Mouse (Mus musculus): Measurements from ENCODE around the gene Tbce.
"Not testable (repeated sequence)": the region's sequence is repeated elsewhere in the genome, so short reads cannot be mapped to it uniquely, and the experiment has no call there.

Tbce gene

DNA sequence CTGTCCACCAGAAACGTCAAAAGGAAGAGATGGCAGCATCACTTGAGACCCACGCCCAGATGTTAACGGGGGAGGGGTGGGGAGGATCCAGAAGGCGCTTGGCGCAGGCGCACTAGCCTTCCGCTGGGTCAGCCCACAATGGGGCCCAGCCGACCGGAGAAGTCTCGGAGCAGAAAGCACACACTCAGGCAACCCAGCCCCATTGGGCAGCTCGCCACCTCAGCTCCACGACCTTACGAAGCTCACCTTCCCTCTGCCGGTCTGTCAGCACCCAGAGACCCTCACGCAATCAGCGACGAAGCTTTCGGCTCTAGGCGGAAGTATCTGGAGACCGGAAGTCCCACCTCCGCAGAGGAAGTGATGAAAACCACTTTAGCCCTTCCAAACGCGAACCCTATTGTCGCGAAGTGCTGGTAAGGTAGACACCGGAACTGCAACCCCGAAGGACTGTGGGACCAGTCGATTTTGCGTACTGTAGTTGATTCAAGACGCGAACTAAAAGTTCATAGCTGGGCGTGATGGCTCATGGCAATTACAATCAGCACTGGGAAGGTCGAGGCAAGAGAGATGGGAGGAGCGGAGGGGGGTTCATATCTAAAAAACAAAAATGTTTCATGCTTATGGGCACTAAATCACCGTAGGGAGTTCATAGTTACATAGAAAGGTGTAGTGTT lies at the start of gene Tbce:
Tbce (minus strand) TSS at position 347 of the 674 bp plus-strand sequence.
- peak; percentile 86 for DNase-seq (ENCODE audit: low read depth)

DNA sequence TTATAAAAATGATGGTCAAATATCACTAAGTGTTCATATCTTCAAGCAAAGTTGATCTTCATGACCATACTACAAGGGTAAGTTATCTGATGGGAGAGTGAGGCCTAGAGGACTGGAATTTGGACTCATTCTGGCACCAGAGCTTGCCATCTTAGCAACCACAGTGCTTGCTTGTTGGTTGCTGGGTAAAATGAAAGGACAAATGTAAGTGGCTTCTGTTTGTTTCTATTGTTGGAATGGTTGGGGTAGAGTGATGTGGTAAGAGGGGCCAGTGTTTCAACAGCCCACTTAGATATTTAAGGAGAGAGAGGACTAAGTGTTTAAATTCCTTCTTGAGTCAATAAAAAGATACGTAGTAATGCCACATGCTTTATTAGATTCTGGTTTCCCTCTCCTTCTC lies 49.2 kb upstream of the Tbce start:
- DNase-seq (ENCODE audit: low read depth), result no peak

DNA sequence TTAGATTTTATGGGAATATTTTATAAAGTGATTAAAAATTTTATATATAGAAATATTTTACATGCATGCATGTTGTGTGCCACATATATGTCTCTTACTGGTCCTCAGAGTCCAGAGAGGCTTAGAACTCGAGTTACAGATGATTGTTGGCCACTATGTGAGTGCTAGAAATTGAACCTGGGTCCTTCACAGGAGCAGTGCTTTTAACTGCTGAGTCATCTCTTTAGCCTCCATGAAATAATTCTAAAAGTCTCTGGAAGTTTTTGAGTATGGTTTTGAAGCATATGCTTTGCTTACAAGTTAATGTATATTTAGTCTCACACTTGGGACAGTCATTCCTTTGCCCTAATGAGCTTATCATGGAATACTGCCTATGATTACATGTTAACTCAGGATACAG lies 35.9 kb upstream of the Tbce start:
- no peak for DNase-seq (ENCODE audit: low read depth)

DNA sequence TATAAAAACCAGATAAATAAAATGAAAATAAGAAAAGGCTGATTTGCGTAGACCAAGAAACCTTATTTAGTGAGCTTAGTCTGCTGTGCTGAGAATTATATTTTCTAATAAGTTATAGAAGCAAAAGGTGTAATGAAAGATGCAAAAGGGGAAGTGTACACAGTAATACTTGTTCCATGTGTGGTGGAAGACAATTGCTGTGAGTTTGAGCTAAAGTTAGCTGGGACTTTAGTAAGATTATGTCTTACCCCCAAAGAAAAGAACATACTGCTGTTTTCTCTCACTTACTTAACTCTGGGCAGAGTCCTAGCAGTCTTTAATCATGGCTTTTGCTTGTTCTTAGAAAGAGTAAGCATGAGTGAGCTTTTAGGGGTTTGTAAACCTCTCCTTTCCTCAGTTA lies 34.9 kb upstream of the Tbce start:
- DNase-seq (ENCODE audit: low read depth), result no peak

DNA sequence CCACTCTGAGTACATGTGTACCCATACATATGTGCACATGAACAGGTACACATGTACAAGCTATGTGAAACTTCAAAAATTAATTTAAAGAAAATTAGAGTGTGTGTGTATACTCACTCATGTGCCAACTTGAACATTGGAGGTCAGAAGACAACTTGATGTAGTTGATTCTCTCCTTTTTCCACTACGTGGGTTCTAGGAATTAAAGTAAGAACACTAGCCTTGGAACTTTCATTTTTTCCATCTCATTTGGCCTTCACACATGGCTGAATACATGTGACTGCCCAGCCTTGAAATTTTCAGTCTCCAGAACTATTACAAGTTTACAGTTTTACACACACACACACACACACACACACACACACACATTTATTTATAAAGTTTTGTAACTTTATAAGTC lies 29.9 kb upstream of the Tbce start:
- DNase-seq (ENCODE audit: low read depth), result no peak

DNA sequence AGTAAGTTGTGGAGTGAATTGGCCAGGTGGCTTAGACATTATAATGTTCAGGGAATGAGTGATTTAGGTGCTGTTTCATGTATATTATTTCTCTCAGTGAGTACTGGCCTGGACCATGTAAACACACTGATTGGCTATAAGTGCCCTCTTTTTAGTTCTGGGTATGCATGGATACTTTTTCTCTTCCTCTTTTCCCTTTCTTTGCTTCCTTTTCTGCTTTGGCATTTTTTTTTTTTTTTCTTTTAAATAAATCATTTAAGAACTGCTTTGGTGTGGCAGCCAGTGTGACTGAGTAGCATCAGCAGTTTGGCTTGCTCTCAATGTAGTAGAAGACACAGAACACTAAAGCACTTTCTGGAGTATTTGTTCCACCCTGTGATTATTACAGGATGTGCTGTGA lies 28.6 kb upstream of the Tbce start:
- DNase-seq (ENCODE audit: low read depth), result no peak

DNA sequence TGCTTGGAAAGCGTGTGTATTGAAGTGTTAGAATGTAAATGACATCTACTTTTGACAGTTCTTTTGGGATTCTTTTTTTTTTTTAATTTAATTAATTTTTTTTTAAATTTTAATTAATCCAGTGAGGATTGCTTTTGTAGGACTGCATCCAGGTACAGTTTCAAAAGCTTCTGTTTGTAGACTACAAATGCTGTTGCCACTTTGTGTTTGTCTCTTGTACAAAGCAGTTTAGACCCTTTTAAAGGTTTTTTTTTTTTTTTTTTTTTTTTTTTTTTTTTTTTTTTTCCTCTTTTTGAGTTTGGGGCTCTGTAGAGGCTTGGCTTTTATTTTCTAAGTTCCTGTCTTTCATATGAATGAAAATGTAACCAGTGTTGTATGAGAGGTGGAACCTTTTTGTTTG lies 26.3 kb upstream of the Tbce start:
- no peak for DNase-seq (ENCODE audit: low read depth)

DNA sequence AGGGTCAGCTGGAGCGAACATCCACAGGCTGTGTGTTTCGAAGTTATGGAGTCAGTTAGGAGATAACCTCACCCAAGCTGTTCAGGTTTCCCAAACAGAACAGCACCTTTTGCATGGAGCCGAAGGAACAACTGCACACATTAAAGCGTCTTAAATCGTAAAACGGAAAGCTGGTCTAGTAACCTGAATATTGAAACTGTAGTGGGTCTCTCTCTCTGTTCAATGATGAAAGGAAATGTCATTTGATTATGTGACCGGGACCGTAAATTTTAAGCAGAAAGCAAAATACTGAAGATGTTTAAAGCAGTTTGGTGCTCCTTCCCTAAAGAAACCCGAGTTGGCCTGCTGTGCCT lies 25.6 kb upstream of the Tbce start:
- no peak for DNase-seq (ENCODE audit: low read depth)

DNA sequence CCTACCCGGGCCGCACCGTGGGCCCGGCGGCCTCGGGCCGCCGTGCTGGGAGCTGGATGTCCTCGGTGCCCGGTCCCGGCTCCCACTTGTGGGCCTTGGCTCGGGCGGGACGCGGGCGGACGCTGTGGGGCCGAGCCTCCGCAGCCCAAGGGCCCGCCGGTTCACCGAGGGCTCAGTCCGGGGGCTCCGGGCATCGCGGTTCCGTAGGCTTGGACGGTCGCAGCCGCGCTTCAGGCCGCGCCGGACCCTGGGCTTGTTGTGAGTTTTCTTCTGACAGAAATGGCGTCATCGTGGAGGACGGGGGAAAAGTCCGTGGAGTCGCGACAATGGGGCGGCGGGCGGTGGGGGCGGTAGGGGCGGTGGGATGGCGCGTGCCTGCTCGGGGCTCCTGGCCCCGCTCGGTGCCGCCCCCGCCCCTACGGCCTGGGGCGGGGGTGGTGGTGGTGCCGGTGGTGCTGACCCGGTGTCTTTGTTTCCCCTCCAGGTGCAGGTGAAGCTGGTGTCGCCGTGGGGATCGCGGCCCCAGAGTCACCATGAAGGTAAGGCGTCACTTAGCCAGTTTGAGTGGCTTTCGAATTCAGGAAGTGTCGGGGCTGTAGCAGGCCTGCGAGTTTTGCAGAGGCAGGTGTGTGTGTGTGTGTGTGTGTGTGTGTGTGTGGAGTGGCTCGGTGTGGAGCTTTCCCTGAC lies 25.0 kb upstream of the Tbce start:
- DNase-seq (ENCODE audit: low read depth), result no peak

DNA sequence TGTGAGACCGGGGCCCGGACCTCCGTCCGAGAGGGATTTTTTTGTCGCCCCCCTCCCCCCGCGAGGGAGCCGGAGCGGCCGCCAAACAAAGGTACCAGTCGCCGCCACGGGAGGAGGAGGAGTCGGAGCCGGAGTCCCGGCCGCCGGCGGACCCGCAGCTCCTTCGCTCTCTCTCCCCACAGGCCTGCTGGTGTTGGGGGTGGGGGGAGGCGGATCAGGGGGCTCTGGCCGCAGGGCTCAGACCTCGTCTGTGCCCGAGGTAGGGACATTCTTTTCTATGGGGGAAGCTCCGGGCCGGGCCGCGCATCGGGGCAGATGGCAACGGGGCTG lies 24.5 kb upstream of the Tbce start:
- no peak for DNase-seq (ENCODE audit: low read depth)

DNA sequence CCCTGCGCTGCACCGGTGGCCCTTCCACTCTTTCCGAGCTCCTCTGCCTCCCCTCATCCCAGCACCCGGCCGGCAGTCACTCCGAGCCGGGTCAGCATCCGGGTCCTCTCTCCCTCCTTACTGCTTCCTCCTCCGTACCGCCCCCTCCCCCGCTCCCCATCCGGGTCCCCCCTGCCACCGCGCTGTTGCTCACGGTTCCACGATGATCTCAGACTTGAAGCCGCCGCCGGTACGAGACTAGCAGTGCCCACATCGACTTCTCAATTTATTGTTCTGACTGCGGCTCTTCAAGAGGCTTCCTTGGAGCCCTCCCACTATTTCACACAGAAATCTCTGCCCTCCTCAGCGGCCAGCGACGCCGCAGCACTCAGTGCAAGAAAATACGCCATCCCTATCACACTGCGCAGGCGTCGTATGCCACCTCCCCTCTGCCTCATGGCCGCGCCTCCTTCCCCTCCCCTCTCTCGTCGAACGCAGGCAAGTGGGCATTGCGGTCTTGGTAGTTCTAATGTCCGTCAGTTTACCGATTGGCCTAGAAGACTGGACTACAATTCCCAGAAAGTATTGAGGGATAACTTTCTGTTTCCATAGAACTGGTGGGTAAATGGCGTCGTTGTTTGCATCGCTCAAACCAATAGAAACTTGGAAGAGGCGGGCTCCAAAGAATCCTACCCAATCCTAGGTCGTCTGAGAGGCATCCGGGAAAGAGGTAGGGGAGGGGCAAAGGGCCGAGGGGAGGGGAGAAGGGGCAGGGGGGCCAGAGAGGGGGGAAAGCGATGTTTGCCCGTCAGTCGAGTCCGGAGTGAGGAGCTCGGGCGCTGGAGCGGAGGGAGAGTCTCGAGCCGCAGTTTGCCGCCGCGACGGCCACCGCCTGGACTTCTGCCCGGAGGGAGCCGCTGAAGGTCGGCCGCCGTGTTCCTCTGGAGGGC lies 23.8 kb upstream of the Tbce start, which contains the start of the genes Arid4b and Ggps1:
Arid4b (plus strand) TSS at position 220 of the 929 bp plus-strand sequence.
Ggps1 (minus strand) TSS at position 476 of the 929 bp plus-strand sequence.
- peak; percentile 99 for DNase-seq (ENCODE audit: low read depth)

DNA sequence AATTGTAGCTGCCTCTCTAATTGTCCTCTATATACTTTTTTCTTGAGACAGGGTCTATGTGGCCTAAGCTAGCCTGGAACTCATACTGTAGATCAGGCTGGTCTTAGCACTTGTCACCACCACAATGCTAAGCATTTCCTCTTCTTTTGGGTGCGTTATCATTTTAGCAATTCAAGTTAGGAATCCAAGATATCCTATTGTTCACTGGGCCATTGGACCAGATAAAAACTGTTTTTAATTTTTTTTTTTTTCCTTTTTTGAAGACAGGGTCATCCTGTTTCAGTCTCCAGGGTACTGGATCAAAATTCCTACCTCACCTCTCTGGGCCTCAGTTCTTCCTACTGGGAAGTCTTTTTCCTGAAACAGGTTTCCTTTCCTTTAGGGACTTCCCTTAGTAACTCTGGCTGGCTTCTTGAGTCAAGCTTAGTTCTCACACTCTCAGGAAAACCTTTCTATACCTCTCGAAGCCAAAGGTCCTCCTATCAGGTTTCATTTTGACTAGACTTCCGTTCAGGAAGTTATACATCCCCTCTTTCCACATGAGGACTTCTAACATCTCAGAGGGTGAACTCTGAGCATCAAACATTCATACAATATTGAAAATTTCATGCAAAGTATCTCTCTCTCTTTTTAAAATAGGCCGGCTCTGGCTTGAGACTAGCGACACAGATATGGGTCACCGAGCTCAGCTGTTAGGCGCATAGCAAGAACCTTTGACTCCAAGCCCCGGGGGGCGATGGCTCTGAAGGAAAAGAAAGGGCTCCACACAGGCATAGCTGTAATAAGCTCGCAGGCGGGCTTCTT lies 23.0 kb upstream of the Tbce start:
- DNase-seq (ENCODE audit: low read depth), result no peak

DNA sequence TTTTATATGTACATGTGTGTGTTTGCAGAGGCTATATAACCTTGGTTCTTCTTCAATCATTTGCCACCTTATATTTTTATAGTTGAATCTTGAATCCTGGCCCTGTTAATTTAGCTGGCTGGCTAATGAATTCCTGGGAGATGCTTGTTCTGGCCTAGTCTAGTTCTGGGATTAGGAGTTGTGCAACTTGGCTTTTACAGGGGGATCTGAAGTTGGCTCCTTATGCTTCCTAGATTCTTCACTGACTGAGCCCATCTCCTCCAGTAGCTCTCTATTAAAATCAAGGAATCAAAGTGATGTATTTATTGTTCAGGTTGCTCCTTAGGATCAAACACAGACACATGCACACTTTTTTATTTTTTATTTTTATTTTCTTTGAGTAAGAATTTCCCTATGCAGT lies 20.1 kb upstream of the Tbce start:
- DNase-seq (ENCODE audit: low read depth), result no peak

DNA sequence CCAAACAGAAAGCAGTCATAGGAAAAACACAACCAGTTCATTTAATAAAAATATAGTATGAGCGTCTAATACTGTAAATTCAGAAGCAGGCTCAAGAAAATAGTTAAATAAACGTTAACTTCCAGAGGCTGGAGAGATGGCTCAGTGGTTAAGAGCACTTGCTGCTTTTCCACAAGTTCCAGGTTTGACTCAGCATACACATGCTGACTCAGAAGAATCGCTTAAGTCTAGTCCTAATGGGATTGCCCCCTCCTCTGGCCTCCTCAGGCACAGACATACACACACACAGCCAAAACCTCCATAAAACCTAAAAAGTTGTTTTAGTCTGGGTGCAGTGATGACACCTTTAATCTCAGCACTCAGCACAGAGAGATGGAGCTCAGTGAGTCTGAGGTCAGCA lies 17.4 kb upstream of the Tbce start:
- no peak for DNase-seq (ENCODE audit: low read depth)

DNA sequence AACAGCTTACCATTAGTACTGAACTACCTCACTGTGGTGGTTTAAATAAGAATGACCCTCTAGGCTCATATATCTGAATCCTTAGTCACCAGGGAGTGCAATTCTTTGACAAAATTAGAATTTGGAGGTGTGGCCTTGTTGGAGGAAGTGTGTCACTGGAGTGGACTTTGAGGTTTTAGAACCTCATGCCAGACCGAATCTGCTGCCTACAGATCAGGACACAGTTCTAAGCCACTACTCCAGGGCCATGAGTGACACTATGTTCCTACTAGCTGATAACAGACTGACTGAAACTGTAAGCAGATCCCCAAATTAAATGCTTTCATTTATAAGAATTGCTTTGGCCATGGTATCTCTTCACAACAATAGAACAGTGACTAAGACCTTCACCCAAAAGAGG lies 10.4 kb upstream of the Tbce start:
- no peak for DNase-seq (ENCODE audit: low read depth)

DNA sequence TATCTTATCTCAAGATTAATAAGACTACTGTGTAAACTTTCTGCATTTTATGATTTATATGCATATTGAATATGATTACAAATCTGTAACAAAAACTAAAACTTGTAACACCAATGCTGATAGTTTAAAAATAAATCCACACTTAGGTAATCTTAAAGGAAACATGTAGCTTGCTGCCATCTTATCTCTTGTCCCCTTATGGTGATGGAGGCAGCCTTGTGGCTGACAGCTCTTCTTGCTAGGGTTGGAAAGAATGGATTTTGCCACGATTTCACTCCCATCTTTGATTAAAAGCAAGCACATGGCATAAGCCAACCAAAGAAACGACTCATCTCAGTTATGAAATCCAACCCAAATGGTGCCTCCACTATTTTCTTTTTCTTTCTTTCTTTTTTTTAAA lies 5.1 kb upstream of the Tbce start:
- no peak for DNase-seq (ENCODE audit: low read depth)

DNA sequence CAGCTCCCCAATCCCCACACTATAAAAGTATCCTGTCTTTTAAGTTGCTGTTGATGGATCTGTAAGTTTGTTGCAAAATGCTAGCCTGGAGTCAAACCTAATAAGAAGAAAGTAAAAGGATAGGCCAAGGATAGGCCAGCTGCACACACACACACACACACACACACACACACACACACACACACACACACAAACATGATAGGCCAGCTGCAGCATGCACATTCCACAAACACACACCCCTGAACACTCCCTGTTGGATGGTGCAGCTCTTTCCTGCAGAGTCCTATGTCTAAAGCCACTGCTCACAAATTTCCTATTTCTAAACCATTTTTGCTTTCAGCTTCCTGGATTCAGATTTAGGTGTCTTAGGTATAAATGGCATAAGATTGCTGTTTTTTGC lies 4.4 kb upstream of the Tbce start:
- no peak for DNase-seq (ENCODE audit: low read depth)

DNA sequence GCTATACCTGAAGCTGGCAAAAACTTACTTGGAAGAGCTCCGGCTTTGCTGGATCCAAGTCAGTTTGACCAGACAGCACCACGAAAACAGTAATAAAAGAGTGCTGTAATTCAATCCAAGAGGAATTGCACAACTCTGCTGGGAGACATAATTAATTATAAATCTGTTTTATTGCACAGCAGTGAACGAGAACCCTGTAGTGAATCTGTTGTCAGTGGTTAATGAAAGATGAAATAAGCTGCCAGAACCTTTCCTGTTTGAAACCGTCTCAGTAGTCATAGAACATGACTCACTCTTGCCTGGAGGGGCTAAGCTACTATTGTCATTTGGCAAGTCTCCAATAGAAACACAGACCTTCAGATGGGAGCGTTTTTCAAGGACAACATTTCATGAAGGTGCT lies 748 bp upstream of the Tbce start:
- no peak for DNase-seq (ENCODE audit: low read depth)

DNA sequence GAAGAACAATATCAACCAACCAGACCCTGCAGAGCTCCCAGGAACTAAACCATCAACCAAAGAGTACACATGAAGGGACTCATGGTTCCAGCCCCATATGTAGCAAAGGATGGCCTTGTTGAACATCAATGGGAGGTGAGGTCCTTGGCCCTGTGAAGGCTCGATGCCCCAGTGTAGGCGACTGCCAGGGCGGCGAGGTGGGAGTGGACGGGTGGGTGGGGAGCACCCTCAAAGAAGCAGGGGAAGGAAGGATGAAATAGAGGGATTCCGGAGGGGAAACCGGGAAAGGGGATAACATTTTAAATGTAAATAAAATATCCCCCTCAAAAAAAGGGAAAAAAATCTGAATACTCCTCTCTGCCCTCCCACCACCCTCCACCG lies 537 bp downstream of the Tbce start:
- DNase-seq (ENCODE audit: low read depth), result no peak

DNA sequence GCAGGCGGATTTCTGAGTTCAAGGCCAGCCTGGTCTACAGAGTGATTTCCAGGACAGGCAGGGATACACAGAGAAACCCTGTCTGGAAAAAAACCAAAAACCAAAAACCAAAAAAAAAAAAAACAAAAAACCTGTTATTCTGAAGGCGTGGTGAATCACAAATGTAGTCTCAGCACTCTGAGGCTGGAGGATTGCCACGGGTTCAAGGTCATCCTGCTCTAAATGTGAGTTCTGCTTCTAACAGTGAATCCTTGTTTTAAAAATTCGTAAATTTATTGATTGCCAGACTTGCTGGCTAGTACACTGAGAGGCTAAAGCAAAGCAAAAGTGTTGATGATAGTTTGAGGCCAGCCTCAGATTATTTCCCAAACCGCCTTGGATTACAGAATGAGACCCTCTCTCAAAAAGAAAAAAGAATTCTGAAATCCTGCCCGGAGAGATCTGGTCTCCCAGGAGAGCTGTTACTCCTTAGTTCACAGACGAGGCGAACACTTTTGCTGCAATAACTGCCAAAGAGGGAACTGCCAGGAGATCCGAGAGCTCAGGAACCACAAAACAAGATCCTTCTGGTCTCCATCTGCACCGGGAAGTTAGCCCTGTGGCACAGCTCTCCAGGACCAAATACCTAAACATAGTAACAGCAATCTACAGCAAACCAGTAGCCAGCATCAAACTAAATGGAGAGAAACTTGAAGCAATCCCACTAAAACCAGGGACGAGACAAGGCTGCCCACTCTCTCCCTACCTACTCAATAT lies 3.4 kb downstream of the Tbce start:
- no peak for DNase-seq (ENCODE audit: low read depth)

DNA sequence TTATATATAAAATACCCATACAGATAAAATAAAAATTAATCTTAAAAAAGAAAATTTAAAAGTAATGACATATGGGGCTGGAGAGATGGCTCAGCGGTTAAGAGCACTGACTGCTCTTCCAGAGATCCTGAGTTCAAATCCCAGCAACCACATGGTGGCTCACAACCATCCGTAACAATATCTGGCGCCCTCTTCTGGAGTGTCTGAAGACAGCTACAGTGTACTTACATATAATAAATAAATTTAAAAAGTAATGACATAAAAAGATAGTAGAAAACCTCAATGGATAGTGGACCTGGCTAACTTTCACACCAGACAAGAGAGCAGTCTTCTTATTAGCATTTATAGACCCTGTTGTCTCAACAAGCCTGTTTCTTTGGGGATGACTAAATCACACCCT lies 4.1 kb downstream of the Tbce start:
- DNase-seq (ENCODE audit: low read depth), result not testable (repeated sequence)

DNA sequence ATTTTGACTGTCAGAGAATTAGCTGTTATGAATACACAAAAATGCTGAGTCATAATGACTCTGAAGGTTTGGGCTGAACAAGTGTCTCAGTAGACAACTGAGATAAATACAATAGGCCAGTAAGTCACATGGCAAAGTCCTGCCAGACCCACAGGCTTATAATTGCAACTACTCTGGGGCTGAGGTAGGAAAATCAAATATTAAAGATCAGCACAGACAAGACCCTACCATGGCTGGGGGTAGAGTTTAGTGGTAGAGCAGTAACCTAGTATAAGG lies 5.4 kb downstream of the Tbce start:
- DNase-seq (ENCODE audit: low read depth), result no peak

Data from fibroblast of lung, adult 2 months (primary cell).